Mouse (Mus musculus): ENCODE results near the gene Slain1. TPM values are rescaled to one million over a fixed set of nuclear protein-coding genes. Genes with fewer than 3 reads are reported as not detected.

The Slain1 gene
- total and polyA plus RNA-seq, 2 experiments from 2014 or later = 20.3 to 89.7 TPM

- H3K27ac ChIP-seq (ENCODE audit: low read depth, low read length) = no peak overlapping the region
- H3K9ac ChIP-seq (replicated peaks; ENCODE audit: low read length, poor library complexity, severe bottlenecking) = no peak overlapping the region
- no peaks in the 10 kb centered on the region for H3K9me3 ChIP-seq (ENCODE audit: low read length)
- no peak for ATAC-seq (ENCODE audit: low FRiP score)
- no peaks in the 10 kb centered on the region for H3K36me3 ChIP-seq (ENCODE audit: insufficient read depth, low read length)
- DNase-seq (ENCODE audit: low spot score) = no peak
- H3K4me1 ChIP-seq (ENCODE audit: insufficient read depth, low read length) = no peaks in the 10 kb centered on the region
- no peak overlapping the region for H3K4me3 ChIP-seq (ENCODE audit: low read depth, low read length)
- WGBS = 85% methylated on average over 6 of the region's 6 CpGs
- H3K4me2 ChIP-seq (ENCODE audit: low read depth, low read length, poor library complexity, severe bottlenecking) = no peak overlapping the region
- TF ChIP-seq CTCF (IDR thresholded peaks at IDR 0.05) = no peak
- H3K27me3 ChIP-seq (ENCODE audit: insufficient read depth, low read length) = no peaks in the 10 kb centered on the region
Observed at GRCm38 (mm10) chr14:103626100-103626499, 23.9 kb upstream of the Slain1 start.

DNA sequence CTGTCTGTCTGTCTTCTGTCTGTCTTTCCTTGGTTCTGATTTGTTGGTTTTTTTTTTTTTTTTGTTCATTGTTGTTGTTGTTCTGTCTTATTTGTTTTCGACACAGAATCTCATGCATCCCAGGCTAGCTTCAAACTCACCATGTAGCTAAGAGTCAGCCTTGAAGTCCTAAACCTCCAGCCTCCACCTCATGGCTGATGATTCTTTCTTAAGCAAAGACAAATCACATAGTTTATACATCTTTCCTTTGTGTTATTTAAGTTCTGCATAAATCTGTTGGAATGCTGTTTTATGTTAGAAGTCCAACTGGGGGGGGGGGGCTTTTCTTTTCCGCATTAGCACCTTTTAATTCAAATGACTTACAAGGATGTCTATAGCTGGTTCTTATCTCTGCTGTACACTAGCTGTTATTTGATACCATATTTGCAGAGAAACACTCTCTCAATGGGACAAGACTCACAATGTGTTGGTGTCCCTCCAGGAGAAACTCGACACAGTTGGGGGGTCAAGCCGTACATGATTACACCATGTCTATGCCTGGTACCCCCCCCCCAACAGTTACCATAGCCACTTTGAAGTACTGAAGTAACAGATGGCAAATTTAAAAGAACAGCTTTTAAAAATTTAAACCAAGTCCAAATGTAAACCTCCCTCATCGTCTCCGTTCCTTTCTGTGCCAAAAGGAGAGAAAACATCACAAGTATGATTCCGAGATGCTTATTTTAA is 20.2 kb upstream of the Slain1 start:
- H3K4me1 ChIP-seq (ENCODE audit: insufficient read depth, low read length) = no peaks in the 10 kb centered on the region
- no peak for TF ChIP-seq CTCF (IDR thresholded peaks at IDR 0.05)
- no peaks in the 10 kb centered on the region for H3K36me3 ChIP-seq (ENCODE audit: insufficient read depth, low read length)
- H3K9ac ChIP-seq (replicated peaks; ENCODE audit: low read length, poor library complexity, severe bottlenecking) = no peak overlapping the region
- no peaks in the 10 kb centered on the region for H3K9me3 ChIP-seq (ENCODE audit: low read length)
- H3K4me3 ChIP-seq (ENCODE audit: low read depth, low read length) = no peak overlapping the region
- WGBS = 88% methylated on average over 7 of the region's 7 CpGs
- no peak overlapping the region for H3K27ac ChIP-seq (ENCODE audit: low read depth, low read length)
- no peak overlapping the region for H3K4me2 ChIP-seq (ENCODE audit: low read depth, low read length, poor library complexity, severe bottlenecking)
- no peaks in the 10 kb centered on the region for H3K27me3 ChIP-seq (ENCODE audit: insufficient read depth, low read length)
- ATAC-seq (ENCODE audit: low FRiP score) (no peak), DNase-seq (ENCODE audit: low spot score) (no peak)

- H3K27ac ChIP-seq (ENCODE audit: low read depth, low read length) = no peak overlapping the region
- no peak overlapping the region for H3K9ac ChIP-seq (replicated peaks; ENCODE audit: low read length, poor library complexity, severe bottlenecking)
- TF ChIP-seq CTCF (IDR thresholded peaks at IDR 0.05) = 0 out of 2 replicates have a peak, but pooled peaks have one; percentile 20
- no peaks in the 10 kb centered on the region for H3K27me3 ChIP-seq (ENCODE audit: insufficient read depth, low read length)
- DNase-seq (ENCODE audit: low spot score) = no peak
- no peaks in the 10 kb centered on the region for H3K9me3 ChIP-seq (ENCODE audit: low read length)
- no peak overlapping the region for H3K4me2 ChIP-seq (ENCODE audit: low read depth, low read length, poor library complexity, severe bottlenecking)
- no peak for ATAC-seq (ENCODE audit: low FRiP score)
- 81% methylated on average over 8 of the region's 8 CpGs for WGBS
- no peak overlapping the region for H3K4me3 ChIP-seq (ENCODE audit: low read depth, low read length)
- H3K36me3 ChIP-seq (ENCODE audit: insufficient read depth, low read length) = no peaks in the 10 kb centered on the region
- H3K4me1 ChIP-seq (ENCODE audit: insufficient read depth, low read length) = no peaks in the 10 kb centered on the region
Observed at GRCm38 (mm10) chr14:103630545-103630944, 19.5 kb upstream of the Slain1 start.

DNA sequence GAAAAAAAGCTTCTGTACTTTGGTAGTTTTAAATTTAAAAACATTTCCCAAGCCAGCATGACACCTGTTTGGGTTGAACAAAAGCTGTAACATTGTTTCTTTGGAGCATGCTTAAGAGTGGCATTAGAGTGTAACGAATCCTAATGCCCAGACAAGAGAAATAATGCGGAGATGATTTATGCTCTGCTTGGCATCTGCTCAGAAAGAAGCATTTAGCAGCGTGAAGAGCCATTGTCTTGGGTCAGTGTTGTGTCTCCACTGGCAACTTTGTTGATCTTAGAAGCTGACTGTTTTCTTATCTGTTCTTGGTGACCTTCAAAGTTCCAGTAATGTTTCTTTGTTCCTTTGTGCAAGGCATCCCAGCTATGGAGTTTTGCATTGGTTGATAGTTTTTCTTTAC is 6.1 kb upstream of the Slain1 start:
- Histone ChIP-seq H3K36me3 (ENCODE audit: insufficient read depth, low read length) (no peaks in the 10 kb centered on the region), H3K9me3 (ENCODE audit: low read length) (no peaks in the 10 kb centered on the region), H3K4me2 (ENCODE audit: low read depth, low read length, poor library complexity, severe bottlenecking) (no peak overlapping the region), H3K4me1 (ENCODE audit: insufficient read depth, low read length) (no peaks in the 10 kb centered on the region), H3K27me3 (ENCODE audit: insufficient read depth, low read length) (no peaks in the 10 kb centered on the region), H3K27ac (ENCODE audit: low read depth, low read length) (no peak overlapping the region), H3K4me3 (ENCODE audit: low read depth, low read length) (no peak overlapping the region), H3K9ac (replicated peaks; ENCODE audit: low read length, poor library complexity, severe bottlenecking) (no peak overlapping the region)
- WGBS = 44% methylated on average over 3 of the region's 3 CpGs
- ATAC-seq (ENCODE audit: low FRiP score) = no peak
- no peak for DNase-seq (ENCODE audit: low spot score)
- no peak for TF ChIP-seq CTCF (IDR thresholded peaks at IDR 0.05)

GRCm38 (mm10) chr14:103647981-103648380 is 2.0 kb upstream of the Slain1 start:
- TF ChIP-seq CTCF (IDR thresholded peaks at IDR 0.05) = no peak
- no peak overlapping the region for H3K4me2 ChIP-seq (ENCODE audit: low read depth, low read length, poor library complexity, severe bottlenecking)
- WGBS = 39% methylated on average over 2 of the region's 2 CpGs
- H3K4me1 ChIP-seq (ENCODE audit: insufficient read depth, low read length) = peaks cover 4% of the 10 kb centered on the region; the same call in 1 of the 2 replicates
- H3K9me3 ChIP-seq (ENCODE audit: low read length) = no peaks in the 10 kb centered on the region
- no peaks in the 10 kb centered on the region for H3K36me3 ChIP-seq (ENCODE audit: insufficient read depth, low read length)
- H3K27ac ChIP-seq (ENCODE audit: low read depth, low read length) = peak overlapping the region; percentile 43; the same call in 1 of the 2 replicates
- no peaks in the 10 kb centered on the region for H3K27me3 ChIP-seq (ENCODE audit: insufficient read depth, low read length)
- no peak for DNase-seq (ENCODE audit: low spot score)
- H3K9ac ChIP-seq (replicated peaks; ENCODE audit: low read length, poor library complexity, severe bottlenecking) = peak overlapping the region; percentile 44; the same call in 1 of the 2 replicates
- no peak for ATAC-seq (ENCODE audit: low FRiP score)
- H3K4me3 ChIP-seq (ENCODE audit: low read depth, low read length) = no peak overlapping the region

- no peak for TF ChIP-seq CTCF (IDR thresholded peaks at IDR 0.05)
- 22% methylated on average over 12 of the region's 12 CpGs for WGBS
- H3K9ac ChIP-seq (replicated peaks; ENCODE audit: low read length, poor library complexity, severe bottlenecking) = no peak overlapping the region
Observed at GRCm38 (mm10) chr14:103648623-103649255, 1.3 kb upstream of the Slain1 start.

More at GRCm38 (mm10) chr14:103648623-103649255, 1.3 kb upstream of the Slain1 start:
- peak overlapping the region; percentile 43; the same call in 1 of the 2 replicates for H3K27ac ChIP-seq (ENCODE audit: low read depth, low read length)
- DNase-seq (ENCODE audit: low spot score) (peak; percentile 82), ATAC-seq (ENCODE audit: low FRiP score) (no peak)
- no peaks in the 10 kb centered on the region for H3K36me3 ChIP-seq (ENCODE audit: insufficient read depth, low read length)
- H3K9me3 ChIP-seq (ENCODE audit: low read length) = no peaks in the 10 kb centered on the region
- no peaks in the 10 kb centered on the region for H3K27me3 ChIP-seq (ENCODE audit: insufficient read depth, low read length)
- H3K4me3 ChIP-seq (ENCODE audit: low read depth, low read length) = peak overlapping the region; percentile 98; the same call in 1 of the 2 replicates
- peaks cover 8% of the 10 kb centered on the region; the same call in 1 of the 2 replicates for H3K4me1 ChIP-seq (ENCODE audit: insufficient read depth, low read length)
- H3K4me2 ChIP-seq (ENCODE audit: low read depth, low read length, poor library complexity, severe bottlenecking) = peak overlapping the region; percentile 69
